Mouse (Mus musculus) T-helper 17 cell (primary cell): ENCODE results near the gene Nab2.

Experiments used
- in situ Hi-C, 2 experiments: fragments of 300-600 bp; cut with MboI, MseI; formaldehyde crosslinking; loops; 1 replicate in 1 of 2; 2 replicates in 1 of 2; pipeline ENCODE4 v1.15.1; 2025; ENCODE audit warnings: high pct_unique_total_duplicates in 2 of 2

Nab2 gene

GRCm38 (mm10) chr10:127674794-127675522, 6.6 kb upstream of the Nab2 start:
- in situ Hi-C loops = loop anchor here (5.0 to 25.0 kb wide), 4 partner anchors 67 to 887 kb away; partner anchors contain the start of genes Cdk4 (in 1 of the 2), March9 (in 1 of the 2), Myl6 (in 1 of the 2) and Myl6b (in 1 of the 2)

DNA sequence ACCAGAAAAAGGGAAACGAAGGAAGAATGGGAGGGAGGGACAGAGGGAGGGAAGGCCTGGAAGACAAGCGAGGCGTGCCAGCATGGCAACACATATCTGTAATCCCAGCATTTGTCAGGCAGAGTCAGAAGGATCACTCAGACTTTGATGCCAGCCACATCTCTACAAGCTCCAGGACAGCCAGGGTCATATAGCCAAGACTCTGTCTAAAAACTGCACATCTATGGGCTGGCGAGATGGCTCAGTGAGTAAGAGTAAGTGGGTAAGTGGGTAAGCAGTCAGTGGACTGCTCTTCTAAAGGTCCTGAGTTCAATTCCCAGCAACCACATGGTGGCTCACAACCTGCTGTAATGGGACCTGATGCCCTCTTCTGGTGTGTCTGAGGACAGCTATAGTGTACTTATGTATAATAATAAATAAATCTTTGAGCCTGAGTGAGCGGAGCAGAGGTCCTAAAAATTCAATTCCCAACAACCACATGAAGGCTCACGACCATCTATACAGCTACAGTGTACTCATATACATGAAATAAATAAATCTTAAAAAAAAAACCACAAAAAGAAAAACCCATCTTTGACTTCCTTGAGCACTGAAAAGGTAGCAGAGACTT, 5.8 kb upstream of the Nab2 start:
- in situ Hi-C loops = loop anchor here (10.0 to 25.0 kb wide), 3 partner anchors 609 to 888 kb away; partner anchors contain the start of genes Cdk4 (in 1 of the 2), March9 (in 1 of the 2), Myl6 (in 1 of the 2) and Myl6b (in 1 of the 2)

GRCm38 (mm10) chr10:127671276-127671675, 2.9 kb upstream of the Nab2 start:
- in situ Hi-C loops = loop anchor here (10.0 to 25.0 kb wide), 3 partner anchors 606 to 891 kb away; partner anchors contain the start of genes Cdk4 (in 1 of the 2), March9 (in 1 of the 2), Myl6 (in 1 of the 2) and Myl6b (in 1 of the 2)

GRCm38 (mm10) chr10:127670185-127670584, 1.8 kb upstream of the Nab2 start:
- in situ Hi-C loops = loop anchor here (10.0 to 25.0 kb wide), 3 partner anchors 605 to 892 kb away; partner anchors contain the start of genes Cdk4 (in 1 of the 2), March9 (in 1 of the 2), Myl6 (in 1 of the 2) and Myl6b (in 1 of the 2)

GRCm38 (mm10) chr10:127669170-127669569, 802 bp upstream of the Nab2 start:
- in situ Hi-C loops = loop anchor here (25.0 kb wide), 2 partner anchors 818 to 893 kb away; partner anchors contain the start of genes Myl6 (in 1 of the 2), Myl6b (in 1 of the 2) and Pa2g4 (in 1 of the 2)

DNA sequence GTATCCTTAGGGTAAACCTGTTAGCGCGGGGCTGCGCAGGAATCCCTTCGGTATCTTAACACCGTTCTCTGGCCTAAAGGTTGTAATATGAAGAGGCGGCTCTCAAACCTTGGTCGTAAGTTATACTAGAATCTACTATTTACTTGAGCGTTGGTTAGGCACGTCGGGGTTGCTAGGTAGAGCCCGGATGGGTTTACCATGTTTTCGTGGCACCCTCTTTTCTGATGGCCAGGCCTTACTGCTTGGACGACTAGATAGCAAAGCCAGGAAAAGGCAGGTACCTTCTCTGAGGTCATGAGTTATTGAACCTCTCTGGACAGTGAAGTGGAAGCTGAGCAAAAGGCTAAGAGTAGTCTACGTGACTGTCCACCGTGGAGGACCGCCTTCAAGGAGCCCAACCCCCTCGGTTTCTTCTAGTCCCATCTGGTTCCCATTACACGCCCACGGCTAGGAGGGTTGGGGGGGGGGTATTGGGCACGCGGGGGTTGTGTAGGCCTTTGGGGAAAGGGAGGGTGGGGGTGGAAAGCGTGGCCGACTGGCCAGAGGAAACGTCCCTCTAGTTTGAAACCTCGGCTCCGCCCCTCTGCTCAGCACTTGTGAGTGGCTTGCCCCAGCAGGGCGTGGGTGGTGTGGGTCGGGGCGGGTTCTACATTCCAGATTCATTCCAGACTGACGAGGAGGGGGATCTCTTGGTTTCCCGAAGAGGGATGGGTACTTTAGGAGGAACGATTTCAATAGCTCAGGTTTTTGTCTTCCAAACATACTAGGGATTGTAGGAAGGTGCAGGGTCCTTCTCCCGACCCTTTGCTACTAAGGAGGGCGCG, 887 bp downstream of the Nab2 start:
- in situ Hi-C loops = loop anchor here (25.0 kb wide), 2 partner anchors 820 to 895 kb away; partner anchors contain the start of genes Myl6 (in 1 of the 2), Myl6b (in 1 of the 2) and Pa2g4 (in 1 of the 2)

GRCm38 (mm10) chr10:127666501-127667268, 1.7 kb downstream of the Nab2 start, which contains the start of gene Nemp1:
Nemp1 (plus strand) TSS chr10:127666901.
- in situ Hi-C loops = loop anchor here (25.0 kb wide), 2 partner anchors 821 to 896 kb away; partner anchors contain the start of genes Myl6 (in 1 of the 2), Myl6b (in 1 of the 2) and Pa2g4 (in 1 of the 2)

DNA sequence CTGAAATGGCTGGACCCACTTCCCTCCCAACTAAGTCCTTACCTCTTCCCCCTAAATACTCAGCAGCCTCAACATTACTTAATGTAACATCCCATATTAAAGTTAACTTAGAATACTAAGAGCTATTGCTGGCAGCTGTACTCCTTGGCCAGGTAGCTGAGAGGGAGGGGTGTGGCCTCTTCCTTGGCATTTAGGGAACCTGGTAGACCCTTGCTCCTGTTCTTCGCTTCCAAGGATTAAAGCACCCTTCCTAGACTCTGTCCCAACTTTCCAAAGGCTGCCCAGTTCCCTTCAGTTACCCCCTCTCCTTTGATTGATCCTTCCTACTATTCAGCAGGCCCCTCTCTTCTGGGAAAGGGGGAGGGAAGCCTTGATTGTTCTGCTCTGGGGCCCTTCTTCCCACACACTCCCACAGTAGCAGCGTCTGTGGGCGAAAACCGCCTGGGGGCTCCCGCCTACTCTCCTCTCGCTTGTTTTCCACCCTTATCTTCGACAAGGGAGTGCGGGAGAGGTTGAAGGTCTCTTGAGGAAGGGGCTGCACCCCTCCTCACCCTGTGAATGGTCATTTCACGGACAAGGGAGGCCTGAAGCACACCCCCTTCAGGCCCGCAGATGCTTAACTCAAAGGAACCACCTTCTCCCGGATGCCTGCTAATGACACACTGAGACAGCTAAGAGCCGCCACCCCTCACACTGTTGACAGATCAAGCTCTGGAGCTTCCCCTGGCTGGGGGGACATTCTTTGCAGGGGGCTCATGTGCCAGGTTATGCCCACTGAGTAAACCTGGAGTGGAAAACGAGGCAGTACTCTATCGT, 2.8 kb downstream of the Nab2 start:
- in situ Hi-C loops = loop anchor here (25.0 kb wide), 2 partner anchors 822 to 897 kb away; partner anchors contain the start of genes Myl6 (in 1 of the 2), Myl6b (in 1 of the 2) and Pa2g4 (in 1 of the 2)

- in situ Hi-C loops = loop anchor here (25.0 kb wide), 2 partner anchors 822 to 897 kb away; partner anchors contain the start of genes Myl6 (in 1 of the 2), Myl6b (in 1 of the 2) and Pa2g4 (in 1 of the 2)
These were observed 3.5 kb downstream of the Nab2 start for GRCm38 (mm10) chr10:127664891-127665290.

GRCm38 (mm10) chr10:127664166-127664565, 4.2 kb downstream of the Nab2 start:
- in situ Hi-C loops = loop anchor here (25.0 kb wide), 2 partner anchors 823 to 898 kb away; partner anchors contain the start of genes Myl6 (in 1 of the 2), Myl6b (in 1 of the 2) and Pa2g4 (in 1 of the 2)

DNA sequence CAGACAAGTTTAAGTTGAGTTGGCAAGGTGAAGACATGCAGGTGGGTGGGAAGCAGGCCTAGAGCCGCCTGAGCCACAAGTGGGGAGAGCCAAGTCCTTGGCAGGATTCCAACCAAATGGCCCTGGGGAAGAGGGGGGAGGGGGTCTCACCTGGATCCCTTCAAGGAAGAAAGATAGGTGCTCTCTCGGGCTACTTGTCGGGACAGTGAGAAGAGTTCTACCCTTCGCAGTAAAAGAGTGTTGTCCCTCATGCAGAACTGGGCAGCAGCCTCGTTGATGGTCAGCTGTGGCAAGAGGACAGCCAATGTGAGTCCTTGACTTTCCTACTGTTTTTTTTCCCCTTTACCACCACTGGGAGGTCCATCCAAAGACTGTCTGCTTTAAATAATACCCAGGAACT, 4.8 kb downstream of the Nab2 start:
- in situ Hi-C loops = loop anchor here (25.0 kb wide), 2 partner anchors 824 to 899 kb away; partner anchors contain the start of genes Myl6 (in 1 of the 2), Myl6b (in 1 of the 2) and Pa2g4 (in 1 of the 2)

DNA sequence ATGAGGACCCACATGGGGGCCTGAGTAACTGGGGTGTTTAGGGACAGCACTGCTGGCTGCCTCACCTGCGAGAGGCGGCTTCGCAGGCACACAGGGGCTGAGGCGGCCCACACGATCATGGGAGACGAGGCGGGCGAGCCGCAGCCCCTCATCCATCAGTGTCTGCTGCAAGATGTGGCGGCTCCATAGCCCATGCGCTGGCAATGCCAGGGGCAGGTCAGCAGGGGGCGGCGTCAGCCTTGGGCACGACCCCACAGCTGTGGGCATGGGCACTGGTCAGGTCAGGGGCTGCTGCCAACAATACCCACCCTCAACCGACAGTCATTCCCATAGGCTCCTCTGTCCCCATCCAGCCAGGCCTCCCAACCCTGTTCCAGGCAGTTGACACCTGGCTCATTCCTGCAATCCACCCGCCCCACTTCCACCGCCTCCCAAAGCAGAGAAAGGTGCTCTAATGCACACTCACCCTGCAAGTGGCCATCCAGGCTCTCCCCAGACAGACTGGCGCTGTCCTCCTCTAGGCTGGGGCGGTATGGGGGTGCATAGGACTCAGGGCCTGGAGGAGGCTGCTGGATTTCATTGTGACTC, 5.6 kb downstream of the Nab2 start:
- in situ Hi-C loops = loop anchor here (25.0 kb wide), 2 partner anchors 825 to 900 kb away; partner anchors contain the start of genes Myl6 (in 1 of the 2), Myl6b (in 1 of the 2) and Pa2g4 (in 1 of the 2)

- in situ Hi-C loops = loop anchor here (25.0 kb wide), 2 partner anchors 825 to 900 kb away; partner anchors contain the start of genes Myl6 (in 1 of the 2), Myl6b (in 1 of the 2) and Pa2g4 (in 1 of the 2)
These were observed 6.3 kb downstream of the Nab2 start for GRCm38 (mm10) chr10:127661915-127662663.

- in situ Hi-C loops = loop anchor here (25.0 kb wide), 2 partner anchors 826 to 901 kb away; partner anchors contain the start of genes Myl6 (in 1 of the 2), Myl6b (in 1 of the 2) and Pa2g4 (in 1 of the 2)
These were observed 7.0 kb downstream of the Nab2 start for GRCm38 (mm10) chr10:127661291-127661914.

GRCm38 (mm10) chr10:127659551-127659950, 8.8 kb downstream of the Nab2 start:
- in situ Hi-C loops = loop anchor here (25.0 kb wide), 2 partner anchors 828 to 903 kb away; partner anchors contain the start of genes Myl6 (in 1 of the 2), Myl6b (in 1 of the 2) and Pa2g4 (in 1 of the 2)

DNA sequence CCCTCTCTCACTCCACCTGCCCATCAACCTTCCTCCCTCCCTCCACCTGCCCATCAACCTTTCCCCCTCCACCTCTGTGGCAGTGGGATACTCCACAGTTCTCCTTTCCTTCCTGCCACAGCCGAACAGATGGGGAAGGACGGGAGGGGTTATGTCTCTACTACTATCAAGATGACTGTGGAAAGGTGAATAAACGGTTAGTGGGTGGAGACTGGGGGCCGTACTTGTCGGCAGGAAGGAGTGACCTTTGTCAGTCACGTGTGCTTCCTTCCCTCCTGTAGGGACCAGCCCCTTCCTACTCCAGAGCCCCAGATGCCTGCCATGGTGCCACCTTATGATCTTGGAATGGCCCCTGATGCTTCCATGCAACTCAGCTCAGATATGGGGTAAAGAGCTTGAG, 10.3 kb downstream of the Nab2 start:
- in situ Hi-C loops = loop anchor here (25.0 kb wide), 2 partner anchors 829 to 904 kb away; partner anchors contain the start of genes Myl6 (in 1 of the 2), Myl6b (in 1 of the 2) and Pa2g4 (in 1 of the 2)
